Mouse (Mus musculus) bone marrow macrophage, adult 2 months (primary cell): ENCODE measurements around the gene Baiap2l2.

Experiments used
- CTCF ChIP-seq: IDR thresholded peaks from 2 replicates; pipeline ENCODE4 v1.5.1; 2012; ENCODE audit warnings: low read depth, mild to moderate bottlenecking, low read length, moderate library complexity
- POLR2A ChIP-seq: IDR thresholded peaks from 2 replicates; pipeline ENCODE4 v1.6.1; 2012; ENCODE audit warnings: mild to moderate bottlenecking, low read depth, low read length, borderline replicate concordance

- TF ChIP-seq CTCF (no peak), POLR2A (no peak)
These were observed 20.0 kb downstream of the Baiap2l2 start for GRCm38 (mm10) chr15:79265384-79265783.
